Mouse (Mus musculus): Measurements from ENCODE around the gene Scn4b. TPM values are rescaled to one million over a fixed set of nuclear protein-coding genes. Genes with fewer than 3 reads are reported as not detected.

Gene Scn4b
- polyA plus RNA-seq, 1 experiment from 2014 or later: 0.16 TPM

DNA sequence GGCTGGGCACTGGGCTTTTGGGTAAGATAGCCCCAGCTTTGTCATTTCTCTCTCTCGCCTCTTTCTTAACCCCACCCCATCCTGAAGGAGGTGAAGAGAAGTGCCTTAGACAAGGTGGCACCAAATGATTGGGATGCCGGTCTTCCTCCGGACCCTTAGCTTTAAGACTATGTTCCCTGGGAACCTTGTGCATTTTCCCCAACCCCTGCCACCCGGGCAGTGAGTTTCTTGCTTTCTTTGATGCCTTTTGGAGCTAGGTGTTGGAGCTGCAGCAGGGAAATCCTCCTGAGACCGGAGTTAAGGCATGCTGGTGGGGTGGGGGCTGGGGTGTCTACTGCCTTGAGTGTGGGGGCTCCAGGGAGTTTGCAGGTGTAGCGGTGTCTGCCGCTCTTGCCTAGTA lies 887 bp downstream of the Scn4b start:
- no peaks in the 10 kb centered on the region for H3K9me3 ChIP-seq (ENCODE audit: control insufficient read depth, low read length)
- peaks cover 67% of the 10 kb centered on the region for H3K27me3 ChIP-seq (ENCODE audit: control insufficient read depth, insufficient read depth, low read length)
- WGBS: 2% methylated on average over 7 of the region's 7 CpGs
- H3K9ac ChIP-seq (ENCODE audit: low read depth, low read length): peak overlapping the region; percentile 28; the same call in 1 of the 2 replicates
- no peaks in the 10 kb centered on the region for H3K36me3 ChIP-seq (ENCODE audit: control insufficient read depth, insufficient read depth, low read length)
- H3K4me1 ChIP-seq (ENCODE audit: control insufficient read depth, insufficient read depth, low read length): peaks cover 19% of the 10 kb centered on the region; the same call in 1 of the 2 replicates
- ATAC-seq (ENCODE audit: low FRiP score, low TSS enrichment): no peak
- H3K4me2 ChIP-seq (replicated peaks; ENCODE audit: low read depth, low read length): peak overlapping the region; percentile 95
- H3K27ac ChIP-seq (ENCODE audit: low read depth, low read length): no peak overlapping the region
- peak overlapping the region; percentile 50 for H3K4me3 ChIP-seq (ENCODE audit: low read length)

DNA sequence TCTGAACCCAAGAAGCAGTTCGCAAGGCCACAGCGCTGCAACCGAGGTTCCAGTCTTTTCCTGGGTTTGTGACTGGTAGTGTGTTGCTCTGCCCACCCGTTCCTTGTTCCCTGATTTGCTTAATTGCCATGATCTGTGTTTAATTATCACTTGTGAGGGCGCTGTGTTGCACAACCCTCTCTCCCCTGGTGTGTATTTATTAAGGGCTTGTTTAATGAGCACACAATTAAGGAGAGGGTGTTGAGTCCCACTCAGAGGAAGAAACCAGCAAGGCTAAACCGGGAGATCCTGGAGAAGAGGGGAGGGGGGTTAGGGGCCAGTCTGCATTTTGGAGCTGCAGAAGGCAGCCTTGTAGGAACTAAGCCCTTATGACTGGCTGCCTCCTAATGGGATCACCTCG lies 2.8 kb downstream of the Scn4b start:
- 65% methylated on average over 7 of the region's 7 CpGs for WGBS
- Histone ChIP-seq H3K27ac (ENCODE audit: low read depth, low read length) (no peak overlapping the region), H3K4me1 (ENCODE audit: control insufficient read depth, insufficient read depth, low read length) (peaks cover 24% of the 10 kb centered on the region)

DNA sequence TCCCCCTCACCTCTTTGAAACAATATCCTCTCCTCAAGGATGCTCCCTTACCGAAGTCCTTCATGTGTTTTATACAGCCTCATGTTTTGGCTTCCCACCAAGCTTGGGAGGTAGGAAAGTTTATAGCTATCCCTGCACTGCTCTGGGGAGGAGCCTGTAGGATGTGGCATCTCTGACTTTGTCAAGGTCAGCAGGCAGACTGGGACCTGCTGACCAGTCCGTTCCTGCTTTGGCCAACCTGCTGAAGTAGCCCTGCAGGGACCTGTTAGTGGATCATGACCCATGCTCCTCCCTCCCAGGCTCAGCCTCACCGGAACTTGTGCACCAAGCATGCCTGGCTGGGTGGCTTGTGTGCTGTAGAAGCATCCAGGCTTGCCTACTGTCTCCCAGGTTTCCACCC lies 4.5 kb downstream of the Scn4b start:
- H3K4me1 ChIP-seq (ENCODE audit: control insufficient read depth, insufficient read depth, low read length): peaks cover 19% of the 10 kb centered on the region

More for the DNA sequence above, 2.8 kb downstream of the Scn4b start:
- Histone ChIP-seq H3K9me3 (ENCODE audit: control insufficient read depth, low read length) (no peaks in the 10 kb centered on the region), H3K27me3 (ENCODE audit: control insufficient read depth, insufficient read depth, low read length) (peaks cover 66% of the 10 kb centered on the region), H3K36me3 (ENCODE audit: control insufficient read depth, insufficient read depth, low read length) (no peaks in the 10 kb centered on the region), H3K9ac (ENCODE audit: low read depth, low read length) (no peak overlapping the region), H3K4me2 (replicated peaks; ENCODE audit: low read depth, low read length) (no peak overlapping the region), H3K4me3 (ENCODE audit: low read length) (no peak overlapping the region)
- no peak for ATAC-seq (ENCODE audit: low FRiP score, low TSS enrichment)

DNA sequence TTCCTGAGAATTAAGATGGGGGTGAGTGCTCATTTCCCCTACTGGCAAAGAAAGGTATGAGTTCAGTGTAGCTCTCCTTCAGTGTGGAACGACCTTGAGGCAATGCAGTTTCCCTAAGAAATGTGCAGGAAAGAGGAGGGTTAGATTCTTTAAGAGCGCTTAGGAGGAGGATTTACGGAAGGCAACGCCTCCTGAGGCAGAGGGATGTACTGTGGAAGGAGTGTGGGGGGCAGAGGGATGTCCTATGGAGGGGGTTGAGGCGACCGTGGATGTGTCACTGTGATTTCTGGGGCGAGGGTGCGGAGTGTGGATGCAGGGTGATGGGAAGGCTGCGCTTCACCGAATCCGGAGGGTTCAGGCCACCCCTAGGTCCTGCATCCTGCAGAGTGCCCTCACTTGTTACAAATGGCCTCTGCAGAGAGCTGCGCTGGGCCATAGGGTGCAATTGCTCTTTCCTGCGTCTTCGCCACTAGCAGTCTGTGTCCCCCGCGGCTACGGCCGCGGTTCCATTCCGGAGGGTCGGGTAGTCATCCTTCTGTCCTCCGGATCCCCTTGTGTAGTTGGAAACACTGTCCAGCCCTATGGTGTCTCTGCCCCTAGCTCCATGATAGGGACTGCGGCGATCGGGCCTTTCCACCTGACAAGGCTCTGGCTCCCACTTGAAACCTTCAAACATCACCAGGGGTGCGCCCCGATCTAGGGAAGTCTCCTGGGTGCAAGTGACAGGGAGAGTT lies 7.5 kb downstream of the Scn4b start:
- peak overlapping the region; percentile 47 for H3K9ac ChIP-seq (ENCODE audit: low read depth, low read length)
- peak; percentile 62 for ATAC-seq (ENCODE audit: low FRiP score, low TSS enrichment)
- H3K9me3 ChIP-seq (ENCODE audit: control insufficient read depth, low read length): no peaks in the 10 kb centered on the region
- H3K4me2 ChIP-seq (replicated peaks; ENCODE audit: low read depth, low read length): peak overlapping the region; percentile 75
- H3K27me3 ChIP-seq (ENCODE audit: control insufficient read depth, insufficient read depth, low read length): peaks cover 36% of the 10 kb centered on the region
- no peaks in the 10 kb centered on the region for H3K36me3 ChIP-seq (ENCODE audit: control insufficient read depth, insufficient read depth, low read length)
- H3K27ac ChIP-seq (ENCODE audit: low read depth, low read length): no peak overlapping the region
- H3K4me1 ChIP-seq (ENCODE audit: control insufficient read depth, insufficient read depth, low read length): peaks cover 7% of the 10 kb centered on the region; the same call in 1 of the 2 replicates
- H3K4me3 ChIP-seq (ENCODE audit: low read length): peak overlapping the region; percentile 33
- 3% methylated on average over 27 of the region's 27 CpGs for WGBS

More for the DNA sequence above, 4.5 kb downstream of the Scn4b start:
- Histone ChIP-seq H3K27me3 (ENCODE audit: control insufficient read depth, insufficient read depth, low read length) (peaks cover 63% of the 10 kb centered on the region), H3K9ac (ENCODE audit: low read depth, low read length) (no peak overlapping the region), H3K4me3 (ENCODE audit: low read length) (no peak overlapping the region), H3K27ac (ENCODE audit: low read depth, low read length) (no peak overlapping the region), H3K9me3 (ENCODE audit: control insufficient read depth, low read length) (no peaks in the 10 kb centered on the region), H3K36me3 (ENCODE audit: control insufficient read depth, insufficient read depth, low read length) (no peaks in the 10 kb centered on the region), H3K4me2 (replicated peaks; ENCODE audit: low read depth, low read length) (no peak overlapping the region)
- WGBS: 37% methylated on average over 3 of the region's 3 CpGs
- no peak for ATAC-seq (ENCODE audit: low FRiP score, low TSS enrichment)

DNA sequence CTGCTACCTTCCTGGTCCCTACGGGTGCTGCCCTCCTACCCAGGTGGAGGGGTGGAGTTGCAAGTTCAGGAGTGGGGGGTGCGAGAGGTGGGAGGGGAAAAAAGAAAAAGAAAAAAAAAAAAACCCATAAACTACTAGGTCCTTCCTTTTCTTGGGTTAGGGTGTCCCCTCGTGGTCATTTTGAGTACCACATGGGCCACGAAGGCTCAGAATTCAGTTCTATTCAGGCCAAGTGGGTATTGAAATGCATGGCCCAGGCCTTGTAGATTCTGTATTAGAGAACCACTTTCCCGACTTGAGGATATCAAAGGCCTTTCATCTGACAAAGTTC lies 8.0 kb downstream of the Scn4b start:
- Histone ChIP-seq H3K4me3 (ENCODE audit: low read length) (peak overlapping the region; percentile 33), H3K27ac (ENCODE audit: low read depth, low read length) (no peak overlapping the region), H3K4me1 (ENCODE audit: control insufficient read depth, insufficient read depth, low read length) (peaks cover 7% of the 10 kb centered on the region; the same call in 1 of the 2 replicates), H3K9me3 (ENCODE audit: control insufficient read depth, low read length) (no peaks in the 10 kb centered on the region), H3K36me3 (ENCODE audit: control insufficient read depth, insufficient read depth, low read length) (no peaks in the 10 kb centered on the region), H3K9ac (ENCODE audit: low read depth, low read length) (peak overlapping the region; percentile 47), H3K4me2 (replicated peaks; ENCODE audit: low read depth, low read length) (peak overlapping the region; percentile 75), H3K27me3 (ENCODE audit: control insufficient read depth, insufficient read depth, low read length) (peaks cover 36% of the 10 kb centered on the region)
- no peak; the same call in 1 of the 2 replicates for ATAC-seq (ENCODE audit: low FRiP score, low TSS enrichment)
- WGBS: 0% methylated on average over 5 of the region's 5 CpGs

DNA sequence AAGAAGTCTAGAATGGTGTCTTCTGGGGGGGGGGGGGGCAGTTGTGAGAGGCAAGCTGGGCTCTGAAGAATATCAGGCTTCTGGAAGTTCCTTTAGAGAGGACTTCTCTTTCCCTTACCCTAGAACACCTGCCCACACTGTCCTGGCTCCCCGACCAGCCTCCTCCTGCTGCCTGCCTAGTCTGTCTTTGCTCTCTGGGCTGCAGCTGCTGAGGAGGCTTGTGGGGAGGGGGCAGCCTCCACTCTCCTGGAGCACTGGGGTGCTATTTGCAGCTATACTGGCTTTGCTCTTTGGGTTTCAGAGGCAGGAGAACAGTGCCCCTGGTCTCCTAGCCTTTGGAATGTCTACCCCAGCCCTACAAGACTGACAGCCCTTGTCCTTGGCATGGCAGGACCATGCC lies 12.7 kb downstream of the Scn4b start:
- peaks cover 12% of the 10 kb centered on the region for H3K27me3 ChIP-seq (ENCODE audit: control insufficient read depth, insufficient read depth, low read length)
- no peaks in the 10 kb centered on the region for H3K9me3 ChIP-seq (ENCODE audit: control insufficient read depth, low read length)
- no peaks in the 10 kb centered on the region for H3K36me3 ChIP-seq (ENCODE audit: control insufficient read depth, insufficient read depth, low read length)
- no peak overlapping the region for H3K4me2 ChIP-seq (replicated peaks; ENCODE audit: low read depth, low read length)
- H3K27ac ChIP-seq (ENCODE audit: low read depth, low read length): no peak overlapping the region
- WGBS: 50% methylated on average over 1 of the region's 1 CpGs
- H3K9ac ChIP-seq (ENCODE audit: low read depth, low read length): no peak overlapping the region
- ATAC-seq (ENCODE audit: low FRiP score, low TSS enrichment): no peak
- H3K4me1 ChIP-seq (ENCODE audit: control insufficient read depth, insufficient read depth, low read length): peaks cover 2% of the 10 kb centered on the region; the same call in 1 of the 2 replicates
- no peak overlapping the region for H3K4me3 ChIP-seq (ENCODE audit: low read length)

DNA sequence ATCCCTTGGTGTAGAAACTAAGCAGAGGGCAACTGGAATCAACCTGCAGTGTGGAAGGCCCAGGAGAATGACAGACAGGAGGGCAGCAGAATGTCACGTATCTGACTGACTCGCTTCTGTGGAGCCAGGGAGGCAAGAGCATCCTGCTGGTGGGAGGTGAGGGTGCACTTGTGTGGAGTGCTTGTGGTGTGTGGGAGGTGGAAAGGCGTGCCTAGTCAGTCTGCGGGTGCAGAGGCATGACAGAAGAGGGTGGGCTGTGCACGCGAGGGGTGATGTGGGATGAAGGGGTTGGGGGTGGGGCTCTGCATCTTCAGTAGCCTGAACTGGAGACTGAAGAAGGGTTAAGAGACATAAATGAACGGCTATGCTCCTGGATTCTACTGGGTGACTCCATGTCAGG lies 15.2 kb downstream of the Scn4b start:
- H3K9ac ChIP-seq (ENCODE audit: low read depth, low read length): no peak overlapping the region
- H3K27ac ChIP-seq (ENCODE audit: low read depth, low read length): no peak overlapping the region
- 41% methylated on average over 7 of the region's 7 CpGs for WGBS
- peaks cover 6% of the 10 kb centered on the region; the same call in 1 of the 2 replicates for H3K27me3 ChIP-seq (ENCODE audit: control insufficient read depth, insufficient read depth, low read length)
- no peak overlapping the region for H3K4me2 ChIP-seq (replicated peaks; ENCODE audit: low read depth, low read length)
- no peak overlapping the region for H3K4me3 ChIP-seq (ENCODE audit: low read length)
- H3K36me3 ChIP-seq (ENCODE audit: control insufficient read depth, insufficient read depth, low read length): no peaks in the 10 kb centered on the region
- no peak for ATAC-seq (ENCODE audit: low FRiP score, low TSS enrichment)
- peaks cover 2% of the 10 kb centered on the region; the same call in 1 of the 2 replicates for H3K9me3 ChIP-seq (ENCODE audit: control insufficient read depth, low read length)
- H3K4me1 ChIP-seq (ENCODE audit: control insufficient read depth, insufficient read depth, low read length): no peaks in the 10 kb centered on the region

DNA sequence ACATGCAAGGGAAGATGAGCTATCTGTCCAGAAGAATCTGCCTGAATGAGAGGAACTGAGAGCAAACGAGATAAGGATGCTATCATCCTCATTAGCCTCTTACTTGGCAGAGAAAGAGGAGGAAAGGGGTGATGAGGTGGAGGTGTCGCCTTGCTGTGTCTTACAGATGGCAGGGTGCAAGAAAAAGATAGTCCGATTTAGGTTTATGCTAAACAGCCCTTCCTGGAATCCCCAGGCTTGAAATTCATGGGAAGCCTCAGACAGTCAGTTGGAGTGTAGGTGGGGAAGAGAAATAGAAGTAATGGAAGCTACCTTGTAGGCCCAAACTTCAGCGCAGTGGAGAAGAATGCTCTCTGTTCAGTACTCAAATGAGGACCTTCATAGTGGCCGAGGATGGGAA lies 29.7 kb downstream of the Scn4b start:
- Histone ChIP-seq H3K36me3 (ENCODE audit: control insufficient read depth, insufficient read depth, low read length) (no peaks in the 10 kb centered on the region), H3K9me3 (ENCODE audit: control insufficient read depth, low read length) (no peaks in the 10 kb centered on the region; the same call in 1 of the 2 replicates), H3K27ac (ENCODE audit: low read depth, low read length) (no peak overlapping the region), H3K9ac (ENCODE audit: low read depth, low read length) (no peak overlapping the region), H3K4me2 (replicated peaks; ENCODE audit: low read depth, low read length) (no peak overlapping the region), H3K4me3 (ENCODE audit: low read length) (no peak overlapping the region), H3K4me1 (ENCODE audit: control insufficient read depth, insufficient read depth, low read length) (no peaks in the 10 kb centered on the region), H3K27me3 (ENCODE audit: control insufficient read depth, insufficient read depth, low read length) (no peaks in the 10 kb centered on the region)
- WGBS: 74% methylated on average over 5 of the region's 5 CpGs
- ATAC-seq (ENCODE audit: low FRiP score, low TSS enrichment): no peak

DNA sequence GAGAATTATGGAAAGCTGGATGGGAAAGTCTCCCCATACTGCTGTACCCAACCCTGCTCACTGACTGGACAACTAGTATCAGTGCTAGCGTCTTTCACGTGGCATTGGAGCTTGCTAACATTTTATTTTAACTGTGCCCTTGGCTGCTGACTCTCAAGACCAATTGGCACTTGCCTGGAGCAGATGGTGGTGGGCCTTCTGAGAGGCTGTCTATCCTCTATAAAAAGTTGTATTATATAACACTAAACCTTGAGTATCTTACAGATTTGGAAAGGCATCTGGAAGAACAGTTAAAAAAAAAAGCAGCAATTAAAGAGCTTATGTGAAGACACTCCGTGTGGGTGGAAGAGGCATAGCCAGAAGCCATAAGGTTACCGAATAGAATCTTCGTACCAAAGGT lies 32.0 kb downstream of the Scn4b start:
- ATAC-seq (ENCODE audit: low FRiP score, low TSS enrichment): no peak
- WGBS: 87% methylated on average over 5 of the region's 5 CpGs
- no peak overlapping the region for H3K4me2 ChIP-seq (replicated peaks; ENCODE audit: low read depth, low read length)
- H3K9me3 ChIP-seq (ENCODE audit: control insufficient read depth, low read length): no peaks in the 10 kb centered on the region; the same call in 1 of the 2 replicates
- no peak overlapping the region for H3K27ac ChIP-seq (ENCODE audit: low read depth, low read length)
- H3K27me3 ChIP-seq (ENCODE audit: control insufficient read depth, insufficient read depth, low read length): no peaks in the 10 kb centered on the region
- no peaks in the 10 kb centered on the region for H3K36me3 ChIP-seq (ENCODE audit: control insufficient read depth, insufficient read depth, low read length)
- H3K4me3 ChIP-seq (ENCODE audit: low read length): no peak overlapping the region
- no peak overlapping the region for H3K9ac ChIP-seq (ENCODE audit: low read depth, low read length)
- no peaks in the 10 kb centered on the region for H3K4me1 ChIP-seq (ENCODE audit: control insufficient read depth, insufficient read depth, low read length)
